Mouse (Mus musculus): ENCODE measurements around the gene Fgf4.

Gene Fgf4

DNA sequence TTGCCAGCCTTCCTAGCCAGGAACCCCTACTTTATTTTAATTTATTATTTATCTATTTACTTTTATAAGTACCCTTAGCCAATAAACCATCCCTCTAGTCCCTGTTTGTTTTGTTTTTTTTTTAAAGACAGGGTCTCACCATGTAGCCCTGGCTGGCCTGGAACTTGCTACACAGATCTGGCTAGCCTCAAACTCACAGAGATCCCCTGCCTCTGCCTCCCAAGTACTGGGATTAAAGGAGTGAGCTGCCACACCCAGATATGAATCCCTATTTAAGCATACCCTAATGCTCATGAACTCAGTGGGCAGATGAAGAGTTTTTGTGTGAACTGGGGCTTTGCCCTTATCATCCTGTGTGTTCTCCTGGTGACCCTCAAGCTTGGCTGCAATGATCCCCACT lies at the start of gene Fgf4:
Fgf4 (plus strand) TSS at position 301 of the 400 bp plus-strand sequence.
- TF ChIP-seq GATA4 (IDR thresholded peaks at IDR 0.05; ENCODE audit: insufficient replicate concordance, low read length) = no peak

DNA sequence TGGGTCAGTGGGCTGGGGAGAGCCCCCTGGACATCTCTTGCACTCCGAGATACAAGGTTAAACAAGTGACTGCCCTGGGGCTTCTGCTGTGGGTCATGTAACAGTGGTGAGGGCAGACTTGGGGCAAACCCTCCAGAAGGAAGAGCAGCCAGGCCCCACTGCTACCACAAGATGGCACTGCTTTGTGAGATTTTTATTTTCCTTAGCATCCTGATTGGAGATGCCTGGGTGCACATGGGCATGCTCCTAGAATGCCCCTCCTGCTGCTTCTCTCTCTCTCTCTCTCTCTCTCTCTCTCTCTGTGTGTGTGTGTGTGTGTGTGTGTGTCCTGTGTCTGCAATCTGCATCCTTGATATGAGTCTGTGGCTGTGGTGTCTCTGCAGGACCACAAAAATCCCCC lies 48.7 kb upstream of the Fgf4 start:
- no peak for TF ChIP-seq GATA4 (IDR thresholded peaks at IDR 0.05; ENCODE audit: insufficient replicate concordance, low read length)

DNA sequence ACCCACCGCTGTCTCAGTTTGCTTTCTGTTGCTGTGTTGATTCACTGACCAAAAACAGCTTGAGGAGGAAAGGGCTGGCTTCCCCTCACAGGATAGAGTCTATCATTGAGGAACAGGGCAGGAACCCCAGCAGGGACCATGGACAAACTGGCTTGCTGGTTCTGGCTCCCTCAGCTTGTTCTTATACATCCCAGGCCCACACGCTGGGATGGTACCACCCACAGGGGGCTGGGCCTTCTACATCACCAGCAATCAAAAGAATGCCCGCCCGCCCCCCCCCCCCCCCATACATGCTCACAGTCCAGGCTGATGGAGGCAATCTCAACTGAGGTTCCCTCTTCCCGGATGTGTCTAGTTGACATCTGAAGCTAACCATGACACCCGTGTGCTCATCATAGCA lies 40.1 kb upstream of the Fgf4 start:
- no peak for TF ChIP-seq GATA4 (IDR thresholded peaks at IDR 0.05; ENCODE audit: insufficient replicate concordance, low read length)

DNA sequence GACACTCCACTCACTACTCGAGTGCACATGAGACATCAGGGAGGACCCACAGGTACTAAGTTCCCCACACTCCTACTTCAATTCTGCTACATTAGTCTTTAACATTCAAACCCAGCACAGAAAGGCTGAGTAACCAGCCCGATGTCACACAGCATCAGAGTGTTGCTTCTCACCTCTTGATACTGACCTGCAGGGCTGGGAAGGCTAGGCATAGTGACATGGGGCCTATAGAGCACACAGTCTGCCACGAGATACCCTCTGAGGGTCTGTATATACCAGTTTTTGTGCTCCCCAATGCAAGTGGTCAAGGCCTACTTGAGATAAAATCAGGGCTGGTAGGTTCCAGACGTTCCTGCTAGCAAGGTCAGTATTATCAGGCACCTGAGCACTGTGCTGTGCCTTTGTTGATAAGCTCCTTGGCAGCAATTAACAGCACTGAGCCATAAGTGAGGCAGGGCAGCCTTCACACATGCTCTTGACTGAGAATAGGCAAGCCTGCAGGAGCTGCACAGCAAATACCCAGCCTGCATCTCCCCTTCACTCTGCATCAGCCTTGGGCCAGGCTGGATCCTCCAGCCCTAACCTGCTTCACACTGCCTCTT lies 39.1 kb upstream of the Fgf4 start:
- no peak for TF ChIP-seq GATA4 (IDR thresholded peaks at IDR 0.05; ENCODE audit: insufficient replicate concordance, low read length)

DNA sequence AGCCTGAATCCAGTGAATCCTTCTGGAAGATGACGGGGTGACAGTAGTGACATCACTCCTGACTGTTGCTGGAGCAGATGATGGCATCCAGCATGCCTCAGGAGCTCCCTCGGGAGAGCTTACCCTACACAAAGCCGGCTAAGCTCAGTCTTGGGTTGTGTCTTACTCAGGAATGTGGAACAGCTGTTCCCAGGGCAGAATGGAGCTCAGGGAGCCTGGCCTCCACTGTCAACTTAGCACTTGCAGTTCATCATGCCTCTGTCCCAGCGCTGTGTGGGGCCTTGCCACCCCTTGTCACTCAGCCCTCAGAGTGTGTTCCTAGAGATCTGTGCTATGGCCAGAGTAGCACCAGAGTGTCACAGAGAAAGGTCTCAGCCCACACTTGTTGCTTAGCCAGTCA lies 35.6 kb upstream of the Fgf4 start:
- TF ChIP-seq GATA4 (IDR thresholded peaks at IDR 0.05; ENCODE audit: insufficient replicate concordance, low read length) = no peak

DNA sequence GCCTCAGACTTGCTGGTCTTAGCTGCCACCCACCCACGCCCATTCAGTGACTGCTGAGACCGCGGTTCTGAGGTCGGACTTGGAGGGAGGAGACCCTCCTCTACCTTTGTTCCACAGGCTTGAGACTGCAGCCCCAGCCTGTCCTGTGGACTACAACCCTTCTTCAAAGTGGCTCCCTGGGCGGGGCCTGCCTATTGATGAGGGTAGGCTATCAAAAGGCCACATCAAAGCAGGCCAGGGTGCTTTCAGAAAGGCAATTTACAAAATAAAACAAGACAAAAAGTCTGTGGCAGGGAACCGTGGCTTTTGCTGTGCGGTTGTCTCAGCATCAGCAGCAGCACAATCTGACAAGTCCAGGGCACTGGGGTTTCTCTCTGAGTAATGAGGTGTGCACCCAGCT lies 25.3 kb upstream of the Fgf4 start:
- no peak for TF ChIP-seq GATA4 (IDR thresholded peaks at IDR 0.05; ENCODE audit: insufficient replicate concordance, low read length)

DNA sequence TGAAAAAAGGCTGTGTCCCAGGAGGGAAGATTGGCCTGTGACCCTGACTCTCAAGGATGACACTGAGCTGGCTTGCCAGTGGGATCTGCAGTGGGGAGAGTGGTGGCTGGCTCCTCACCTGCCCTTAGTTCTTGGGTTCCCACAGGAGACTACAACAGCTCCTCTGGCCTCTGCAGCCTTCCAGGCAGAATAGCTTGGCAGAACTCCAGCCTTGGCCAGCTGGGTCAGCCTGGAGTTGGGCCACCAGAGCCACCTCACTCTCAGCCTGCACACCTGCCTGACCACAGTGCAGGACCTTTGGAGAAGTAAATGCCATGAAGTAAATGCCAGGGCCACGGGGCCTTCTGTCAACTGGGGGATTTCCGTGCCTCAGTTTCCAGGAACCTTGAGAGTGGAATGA lies 23.2 kb upstream of the Fgf4 start:
- TF ChIP-seq GATA4 (IDR thresholded peaks at IDR 0.05; ENCODE audit: insufficient replicate concordance, low read length) = no peak

DNA sequence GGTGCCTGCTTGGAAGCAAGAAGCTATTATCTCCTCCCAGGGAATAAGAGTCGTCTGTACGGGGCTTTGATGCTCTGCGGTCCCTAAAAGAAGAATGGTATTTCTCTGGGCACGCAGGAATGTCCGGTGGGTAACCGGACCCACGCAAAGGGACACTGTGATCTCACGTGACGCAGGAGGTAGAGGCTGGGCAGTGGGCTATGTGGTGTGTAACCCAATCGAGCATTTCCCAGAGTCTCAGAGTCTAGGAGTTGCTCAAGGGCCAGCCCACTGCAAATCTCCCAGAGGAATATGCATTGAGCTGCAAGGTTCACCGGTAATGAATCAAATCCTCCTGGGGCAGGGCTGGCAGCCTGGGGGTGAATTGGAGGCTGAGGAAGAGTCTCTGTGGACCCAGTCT lies 18.8 kb upstream of the Fgf4 start:
- no peak for TF ChIP-seq GATA4 (IDR thresholded peaks at IDR 0.05; ENCODE audit: insufficient replicate concordance, low read length)

DNA sequence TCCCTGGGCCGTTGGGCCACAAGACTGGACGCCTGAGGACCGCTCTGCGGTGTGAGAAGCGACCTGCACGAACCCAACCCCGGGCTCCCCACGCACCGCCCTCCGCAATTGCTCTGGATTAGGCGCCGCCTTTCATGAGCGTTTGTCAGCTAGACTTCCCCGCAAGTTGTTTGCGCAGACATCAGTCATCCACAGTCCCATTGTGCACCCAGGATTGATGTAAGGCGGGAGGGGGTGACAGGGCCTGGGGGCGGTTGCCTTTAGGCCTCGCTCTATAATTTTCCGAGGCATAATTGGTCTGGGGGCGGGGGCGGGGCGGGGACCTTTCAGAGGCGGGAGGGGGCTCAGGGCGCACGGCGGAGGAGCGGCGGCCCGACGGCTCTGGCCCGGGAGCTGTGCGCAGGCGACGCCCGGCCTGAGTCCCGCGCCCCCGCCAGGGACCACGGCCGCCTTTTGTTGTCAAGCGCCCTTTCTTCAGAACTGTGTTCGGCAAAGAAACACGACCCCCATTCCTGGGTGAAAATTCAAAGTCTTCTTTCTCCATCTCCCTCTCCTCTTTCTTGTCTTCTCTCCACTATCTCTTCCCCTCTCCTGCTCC lies 9.2 kb upstream of the Fgf4 start, which contains the start of gene Fgf3:
Fgf3 (plus strand) TSS at position 193 of the 598 bp plus-strand sequence.
- no peak for TF ChIP-seq GATA4 (IDR thresholded peaks at IDR 0.05; ENCODE audit: insufficient replicate concordance, low read length)

DNA sequence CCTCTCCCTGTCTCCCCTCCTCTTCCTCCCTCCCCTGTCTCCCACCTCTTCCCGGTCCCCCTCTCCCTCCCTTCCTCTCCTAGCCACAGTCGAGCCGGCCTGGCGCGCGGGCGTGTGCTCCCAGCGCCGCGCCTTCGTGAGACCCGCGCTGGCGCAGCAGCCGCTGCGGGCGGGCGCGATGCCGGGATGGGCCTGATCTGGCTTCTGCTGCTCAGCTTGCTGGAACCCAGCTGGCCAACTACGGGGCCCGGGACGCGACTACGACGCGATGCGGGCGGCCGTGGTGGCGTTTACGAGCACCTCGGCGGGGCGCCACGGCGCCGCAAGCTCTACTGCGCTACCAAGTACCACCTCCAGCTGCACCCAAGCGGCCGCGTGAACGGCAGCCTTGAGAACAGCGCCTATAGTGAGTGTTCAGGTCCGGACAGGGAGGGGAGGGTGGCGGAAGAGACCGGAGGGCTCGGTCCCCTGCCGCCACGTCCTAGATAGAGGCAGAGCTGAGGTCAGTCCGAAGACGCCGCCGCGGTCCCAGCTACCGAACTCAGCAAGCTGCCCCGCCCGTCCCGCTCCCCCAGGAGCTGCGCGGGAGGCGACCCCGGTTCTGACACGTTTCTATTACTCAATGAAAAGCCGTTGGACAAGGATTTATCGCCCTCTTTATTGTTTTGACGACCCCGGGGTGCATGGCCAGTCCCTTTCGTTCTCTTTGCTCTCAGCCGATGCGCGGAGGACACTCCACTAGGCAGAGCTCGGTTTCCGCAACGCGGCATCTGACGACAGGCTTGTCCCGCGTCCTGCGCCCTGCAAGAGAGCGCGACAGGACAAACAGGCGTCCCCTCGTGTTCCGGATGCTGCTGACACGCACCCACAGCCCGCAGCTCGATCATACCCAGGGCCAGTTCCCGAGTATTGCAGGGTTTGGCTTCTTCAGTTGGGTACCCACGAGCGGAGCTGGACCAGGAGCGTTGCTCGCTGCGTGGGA lies 8.4 kb upstream of the Fgf4 start:
- TF ChIP-seq GATA4 (IDR thresholded peaks at IDR 0.05; ENCODE audit: insufficient replicate concordance, low read length) = no peak

DNA sequence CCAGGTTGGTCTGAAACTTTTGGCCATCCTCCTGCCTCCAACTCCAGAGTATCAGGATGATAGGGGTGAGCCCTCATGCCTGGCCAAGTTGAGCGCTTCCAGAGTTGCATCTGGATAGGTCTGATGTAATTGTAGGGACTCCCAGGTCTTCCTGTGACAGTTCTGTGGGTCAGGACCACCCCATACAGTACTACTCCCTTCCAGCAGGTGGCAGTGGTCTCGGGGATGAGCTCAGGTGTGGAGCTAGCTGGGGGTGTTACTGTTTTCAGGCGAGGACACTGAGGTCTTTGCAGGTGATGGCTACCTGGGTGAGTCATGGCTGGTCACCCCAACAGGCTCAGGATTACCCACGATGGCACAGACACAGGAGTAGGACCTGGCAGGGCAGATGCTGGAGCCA lies 1.0 kb upstream of the Fgf4 start:
- TF ChIP-seq GATA4 (IDR thresholded peaks at IDR 0.05; ENCODE audit: insufficient replicate concordance, low read length) = no peak

DNA sequence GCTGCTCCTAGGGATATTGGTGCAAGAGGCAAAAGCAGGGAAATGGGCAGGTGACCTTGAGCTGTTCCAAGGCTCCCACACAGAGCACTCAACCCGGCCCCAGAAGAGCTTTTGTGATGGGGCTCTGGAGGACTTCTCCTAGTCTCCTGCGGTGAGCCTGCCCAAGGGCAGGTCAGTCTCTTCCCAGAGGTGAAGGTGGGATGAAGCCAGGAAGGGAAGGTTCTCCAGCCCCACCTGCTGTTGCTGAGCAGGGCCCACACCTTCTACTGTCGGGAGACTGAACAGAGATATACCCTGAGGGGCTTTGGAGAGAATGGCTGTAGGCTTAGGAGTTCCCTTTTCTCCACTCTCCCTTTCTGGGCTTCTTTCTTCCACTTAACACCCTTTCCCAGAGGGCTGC lies 4.2 kb downstream of the Fgf4 start:
- TF ChIP-seq GATA4 (IDR thresholded peaks at IDR 0.05; ENCODE audit: insufficient replicate concordance, low read length) = no peak

DNA sequence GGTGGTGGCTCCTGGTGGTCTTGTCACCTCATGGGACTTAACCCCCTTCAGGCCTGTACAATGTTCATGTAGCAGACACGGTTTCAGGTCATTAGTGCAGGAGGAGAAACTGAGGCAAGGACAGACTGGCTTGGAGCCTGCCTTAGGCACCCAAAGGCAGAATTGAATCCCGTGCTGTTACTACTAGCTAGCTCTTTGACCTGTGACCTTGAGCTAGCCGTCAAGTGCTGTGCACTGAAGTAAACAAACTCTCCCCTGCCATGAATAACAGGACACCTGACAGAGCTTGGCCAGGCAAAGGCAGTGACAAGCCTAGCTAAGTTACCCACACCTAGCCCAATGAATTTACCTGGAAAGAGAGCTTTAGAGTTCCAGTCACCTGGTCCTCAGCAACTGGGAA lies 7.8 kb downstream of the Fgf4 start:
- TF ChIP-seq GATA4 (IDR thresholded peaks at IDR 0.05; ENCODE audit: insufficient replicate concordance, low read length) = no peak

DNA sequence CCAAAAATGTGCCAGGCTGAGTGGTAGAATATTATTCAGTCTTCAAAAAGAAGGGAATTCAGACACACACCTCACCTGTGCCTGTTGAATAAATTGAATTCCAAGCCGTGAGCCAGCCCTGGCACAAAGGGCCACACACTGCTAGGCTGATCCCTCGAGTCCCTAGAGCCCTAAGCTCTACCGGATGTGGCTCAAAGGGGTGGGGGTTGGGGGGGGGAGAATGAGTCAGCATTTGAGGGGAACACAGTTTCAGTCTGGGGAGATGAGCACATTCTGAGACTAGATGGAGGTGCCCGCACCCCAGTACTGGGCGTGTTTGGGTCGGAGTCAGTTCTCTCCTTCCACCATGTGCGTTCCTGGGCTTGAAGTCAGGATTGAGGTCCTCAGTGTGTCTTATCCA lies 10.0 kb downstream of the Fgf4 start:
- TF ChIP-seq GATA4 (IDR thresholded peaks at IDR 0.05; ENCODE audit: insufficient replicate concordance, low read length) = no peak

DNA sequence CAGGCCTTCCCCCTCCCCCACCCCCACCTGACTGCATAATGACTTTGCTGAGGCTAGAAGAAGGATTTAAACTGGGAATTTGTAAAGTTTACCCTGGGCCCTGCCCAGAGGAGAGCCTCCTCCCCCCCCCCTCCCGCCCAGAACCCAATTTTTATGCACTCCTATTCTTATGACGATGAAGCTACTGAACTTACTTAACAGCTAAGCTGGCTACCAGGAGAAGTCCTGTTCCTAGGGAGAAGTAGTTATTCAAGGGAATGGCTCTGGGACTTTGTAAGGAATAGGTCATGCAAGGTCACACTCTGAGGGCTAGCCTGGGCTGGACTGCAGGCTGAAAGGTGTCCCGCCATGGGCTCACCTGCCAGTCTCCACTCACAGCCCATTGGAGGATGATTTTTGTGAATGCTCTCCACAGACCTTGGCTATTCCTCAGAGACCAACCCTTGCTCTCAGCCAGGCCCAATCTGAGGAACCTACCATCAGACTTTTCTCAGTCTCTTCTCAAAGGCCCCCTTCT lies 10.7 kb downstream of the Fgf4 start:
- TF ChIP-seq GATA4 (IDR thresholded peaks at IDR 0.05; ENCODE audit: insufficient replicate concordance, low read length) = no peak

DNA sequence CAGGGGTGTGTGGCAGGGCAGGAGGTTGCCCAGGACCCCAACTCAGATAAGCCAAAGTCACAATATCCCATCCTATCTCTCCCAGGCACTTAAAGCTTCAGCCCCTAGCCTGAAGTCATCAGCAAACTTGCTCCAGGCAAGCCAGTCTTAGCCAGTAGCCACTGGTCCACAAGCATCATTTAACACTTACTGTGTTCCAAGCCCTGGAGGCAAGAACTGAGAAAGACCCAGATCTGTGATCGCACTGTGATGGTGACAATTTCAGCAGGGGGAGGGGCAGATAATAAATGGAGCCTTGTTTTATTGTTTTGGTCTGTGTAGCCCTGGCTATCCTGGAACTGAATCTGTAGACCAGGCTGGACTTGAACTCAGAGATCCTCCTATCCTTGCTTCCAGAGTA lies 11.5 kb downstream of the Fgf4 start:
- TF ChIP-seq GATA4 (IDR thresholded peaks at IDR 0.05; ENCODE audit: insufficient replicate concordance, low read length) = no peak
